Mouse (Mus musculus): ENCODE measurements at regions not wholly inside any gene's neighbourhood (a gene's known extent, or its start where the extent isn't known, plus 50 kb on each side); places are given as distances from the start of the nearest gene placed in this dataset.

- DNase-seq (ENCODE audit: low read depth), result no peak
These were observed 657.0 kb downstream of the Mecom start for GRCm38 (mm10) chr3:29890764-29891163.

GRCm38 (mm10) chr3:29890286-29890685 lies 657.5 kb downstream of the Mecom start:
- DNase-seq (ENCODE audit: low read depth), result no peak

- DNase-seq (ENCODE audit: low read depth), result no peak
These were observed 658.2 kb downstream of the Mecom start for GRCm38 (mm10) chr3:29889638-29890037.

- DNase-seq (ENCODE audit: low read depth), result peak; percentile 6
These were observed 667.8 kb downstream of the Mecom start for GRCm38 (mm10) chr3:29879966-29880365.

GRCm38 (mm10) chr3:29875768-29876167 lies 672.0 kb downstream of the Mecom start:
- DNase-seq (ENCODE audit: low read depth), result no peak

- no peak for DNase-seq (ENCODE audit: low read depth)
These were observed 685.4 kb downstream of the Mecom start for GRCm38 (mm10) chr3:29862437-29862836.

GRCm38 (mm10) chr3:29852465-29852864 lies 695.3 kb downstream of the Mecom start:
- no peak for DNase-seq (ENCODE audit: low read depth)

GRCm38 (mm10) chr3:29835432-29835831 lies 712.4 kb downstream of the Mecom start:
- no peak for DNase-seq (ENCODE audit: low read depth)

GRCm38 (mm10) chr3:29834884-29835283 lies 712.9 kb downstream of the Mecom start:
- DNase-seq (ENCODE audit: low read depth), result no peak

GRCm38 (mm10) chr3:29831346-29831745 lies 716.5 kb downstream of the Mecom start:
- no peak for DNase-seq (ENCODE audit: low read depth)

- DNase-seq (ENCODE audit: low read depth), result no peak
These were observed 725.0 kb downstream of the Mecom start for GRCm38 (mm10) chr3:29822622-29823370.

GRCm38 (mm10) chr3:29816964-29817363 lies 730.8 kb downstream of the Mecom start:
- DNase-seq (ENCODE audit: low read depth), result no peak

GRCm38 (mm10) chr3:29813276-29813675 lies 731.5 kb downstream of the Egfem1 start:
- DNase-seq (ENCODE audit: low read depth), result no peak

- no peak for DNase-seq (ENCODE audit: low read depth)
These were observed 730.8 kb downstream of the Egfem1 start for GRCm38 (mm10) chr3:29812480-29813240.

GRCm38 (mm10) chr3:29806046-29806445 lies 724.2 kb downstream of the Egfem1 start:
- no peak for DNase-seq (ENCODE audit: low read depth)

GRCm38 (mm10) chr3:29803456-29803855 lies 721.6 kb downstream of the Egfem1 start:
- DNase-seq (ENCODE audit: low read depth), result no peak

- DNase-seq (ENCODE audit: low read depth), result no peak
These were observed 719.3 kb downstream of the Egfem1 start for GRCm38 (mm10) chr3:29801081-29801480.

GRCm38 (mm10) chr3:29774365-29774764 lies 692.5 kb downstream of the Egfem1 start:
- no peak for DNase-seq (ENCODE audit: low read depth)

- DNase-seq (ENCODE audit: low read depth), result no peak
These were observed 689.4 kb downstream of the Egfem1 start for GRCm38 (mm10) chr3:29771194-29771593.

- no peak for DNase-seq (ENCODE audit: low read depth)
These were observed 686.8 kb downstream of the Egfem1 start for GRCm38 (mm10) chr3:29768592-29768991.

GRCm38 (mm10) chr3:29764021-29764420 lies 682.2 kb downstream of the Egfem1 start:
- DNase-seq (ENCODE audit: low read depth), result no peak

GRCm38 (mm10) chr3:29757821-29758494 lies 676.1 kb downstream of the Egfem1 start:
- peak; percentile 66 for DNase-seq (ENCODE audit: low read depth)

All from gonadal fat pad, adult 2 months (tissue).